Mouse (Mus musculus) left cerebral cortex, postnatal 25 days (tissue): Measurements from ENCODE around the gene Ppp1r12b. TPM values are rescaled to one million over a fixed set of nuclear protein-coding genes. Genes with fewer than 3 reads are reported as not detected.

Source experiments
- DNase-seq, 2 experiments: peaks; one replicate each; pipeline ENCODE4 v3.0.0; 2022; ENCODE audit warnings: low spot score in 2 of 2, mixed read lengths in 1 of 2
- intact Hi-C: fragments of 180-260 bp; cut with DNase I; formaldehyde crosslinking; loops from one replicate; pipeline ENCODE4 v1.15.1; 2025
- total RNA-seq, 2 experiments: library from RNA; stranded (reverse); gene quantifications; 2 replicates each; pipeline ENCODE4 v1.2.3; 2021

The Ppp1r12b gene
- total RNA-seq, 2 experiments from 2014 or later = 79.1 to 81.7 TPM

DNA sequence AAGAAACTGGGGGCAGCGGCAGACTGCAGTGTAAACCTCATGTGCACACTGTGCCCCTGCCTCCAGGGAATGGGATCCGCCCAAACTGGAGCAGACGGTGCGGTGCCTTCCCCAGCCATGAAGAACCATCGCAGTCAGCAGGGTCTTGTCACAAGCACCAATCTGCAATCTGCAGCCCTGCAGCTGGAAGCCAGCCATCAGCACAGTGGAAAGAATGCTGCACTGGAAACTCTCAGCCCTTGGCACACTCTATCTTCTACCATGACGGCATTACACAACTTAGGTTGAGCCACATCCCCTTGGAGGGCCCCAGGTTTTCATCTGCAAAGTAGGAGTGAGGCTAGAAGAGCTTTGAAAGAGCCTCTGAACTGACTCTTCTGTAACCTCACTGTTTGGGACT is 139.1 kb downstream of the Ppp1r12b start:
- DNase-seq = no peak
- intact Hi-C loops = no loop called here

DNA sequence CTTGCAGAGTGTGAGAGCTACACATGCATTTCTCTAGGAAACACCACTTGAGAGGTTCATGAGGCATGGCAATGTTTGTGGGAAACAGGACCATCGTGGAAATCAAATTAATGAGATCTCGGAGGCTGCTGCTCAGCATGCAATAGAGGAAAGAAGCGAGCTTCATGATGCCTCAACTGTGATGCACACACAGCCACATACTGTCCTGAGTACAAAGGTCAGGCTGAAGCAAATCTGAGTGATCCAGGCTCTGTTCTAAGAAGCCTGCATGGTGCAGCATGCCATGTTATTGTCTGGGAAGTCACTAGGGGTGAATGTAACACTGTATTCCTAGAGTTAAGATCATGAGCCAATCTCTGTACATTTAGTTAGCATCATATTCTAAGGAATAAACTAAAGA is 140.0 kb downstream of the Ppp1r12b start:
- DNase-seq = no peak
- intact Hi-C loops = no loop called here

DNA sequence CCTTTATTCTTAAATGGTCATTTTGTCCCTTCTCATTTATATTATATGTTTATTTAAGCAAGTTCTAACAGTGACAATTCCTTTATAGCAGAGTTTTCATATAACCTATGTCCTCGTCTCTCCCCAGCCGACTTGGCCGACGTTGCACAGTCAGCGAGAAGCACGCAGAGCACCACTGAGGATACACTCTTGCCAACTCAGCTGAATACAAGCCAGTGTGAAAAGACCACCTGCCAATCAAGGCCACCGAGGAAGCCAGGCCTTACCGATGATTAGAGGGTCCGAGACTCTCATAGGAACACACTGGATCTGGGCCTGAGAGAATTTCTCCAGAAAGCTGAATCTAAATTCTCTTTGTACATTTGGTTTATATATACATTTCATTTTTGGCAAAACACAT is 150.3 kb downstream of the Ppp1r12b start:
- intact Hi-C loops = no loop called here
- no peak for DNase-seq

DNA sequence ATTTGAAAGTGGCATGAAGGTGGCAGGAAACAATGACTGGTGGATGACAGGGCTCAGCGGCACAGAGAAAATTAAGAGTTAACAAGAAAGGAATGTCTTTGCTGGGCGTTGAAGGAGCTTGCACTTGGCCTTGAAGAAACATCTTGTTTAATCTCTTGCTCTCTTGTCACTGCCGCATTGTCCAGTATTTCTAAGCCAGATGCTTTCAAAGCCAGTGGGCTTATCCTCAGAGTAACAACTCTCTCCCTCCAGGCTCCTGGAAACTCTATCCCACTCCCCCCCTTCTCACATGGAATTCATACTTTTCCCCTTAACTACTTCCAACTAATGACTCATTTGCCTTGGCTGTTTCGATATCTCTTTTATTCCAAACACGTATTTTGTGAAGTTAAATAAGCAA is 151.4 kb downstream of the Ppp1r12b start:
- intact Hi-C loops = no loop called here
- DNase-seq = no peak

DNA sequence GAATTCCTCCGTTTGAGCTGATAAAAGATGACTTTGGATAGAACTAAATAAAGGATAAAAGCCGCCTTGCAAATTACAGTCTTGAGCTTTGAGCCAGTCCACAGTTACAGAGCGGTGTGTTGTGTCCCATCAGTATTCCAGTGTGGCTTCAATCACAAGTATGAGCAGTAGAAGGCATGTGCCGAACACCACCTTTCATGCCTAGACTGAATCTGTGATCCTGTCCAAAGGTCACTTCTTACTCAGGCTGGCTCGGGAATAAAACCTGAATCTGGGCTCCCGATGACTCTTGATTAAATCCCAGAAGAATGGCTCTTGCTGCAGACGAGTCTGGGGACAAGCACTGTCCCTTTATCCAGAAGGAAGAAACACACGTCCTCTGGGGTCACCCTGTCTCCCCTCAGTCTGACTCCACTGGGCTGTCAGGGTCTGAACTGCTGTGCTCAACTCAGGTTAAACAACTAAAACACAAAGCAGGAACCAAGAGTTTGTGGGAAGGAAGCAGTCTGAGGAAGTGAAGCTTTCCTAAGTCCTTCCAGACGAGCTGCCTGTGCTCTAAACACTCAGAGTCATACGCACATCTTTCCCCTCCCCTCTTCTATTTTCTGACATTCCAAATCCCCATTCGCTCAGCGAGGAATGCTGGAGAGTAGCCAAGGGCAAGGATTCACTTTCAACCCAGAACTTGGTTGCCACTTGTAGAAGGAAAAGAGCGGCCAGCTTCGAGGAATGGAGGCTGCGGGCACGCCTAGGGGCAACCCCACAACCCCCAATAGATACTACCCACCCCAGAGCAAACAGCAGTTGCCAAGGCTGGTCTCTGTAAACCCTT is 152.2 kb downstream of the Ppp1r12b start:
- DNase-seq = no peak
- intact Hi-C loops = no loop called here

DNA sequence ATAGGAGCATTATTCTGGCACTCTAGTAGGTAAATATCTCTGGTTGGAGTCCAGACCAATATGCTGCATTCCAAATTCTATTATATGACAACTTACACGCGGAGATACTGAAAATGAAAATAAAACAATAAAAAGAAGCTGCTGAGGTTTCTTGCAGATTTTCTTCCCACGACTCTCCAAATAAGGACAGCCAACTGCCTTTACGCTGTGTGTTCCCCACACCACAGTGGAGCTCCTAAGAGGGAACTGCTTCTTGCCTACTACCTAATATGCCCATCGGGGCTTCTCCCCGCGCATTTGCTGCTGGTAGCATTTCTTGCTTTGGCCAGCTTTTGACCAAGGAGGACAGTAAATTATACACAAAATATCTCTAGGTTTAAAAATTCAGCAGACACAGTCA is 154.0 kb downstream of the Ppp1r12b start:
- intact Hi-C loops = no loop called here
- DNase-seq = no peak

DNA sequence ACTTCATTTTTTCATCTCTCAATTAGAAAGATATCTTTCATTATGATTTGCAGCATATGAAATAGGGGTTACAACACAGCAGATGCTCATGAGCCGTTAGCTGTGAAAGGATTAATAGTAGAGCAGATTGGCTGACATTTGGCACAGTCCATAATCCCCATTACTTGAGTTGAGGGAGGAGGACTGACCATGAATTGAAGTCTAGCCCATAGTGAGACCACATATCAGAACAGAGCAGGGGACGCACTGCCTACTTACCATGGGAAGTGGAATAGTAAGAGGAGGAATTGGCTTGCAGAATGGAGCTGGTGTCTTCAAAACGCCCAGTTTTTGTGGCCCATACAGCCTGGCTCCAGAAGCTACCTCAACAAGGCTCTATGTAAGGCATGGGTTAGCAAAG is 159.2 kb downstream of the Ppp1r12b start:
- no peak for DNase-seq
- intact Hi-C loops = no loop called here

DNA sequence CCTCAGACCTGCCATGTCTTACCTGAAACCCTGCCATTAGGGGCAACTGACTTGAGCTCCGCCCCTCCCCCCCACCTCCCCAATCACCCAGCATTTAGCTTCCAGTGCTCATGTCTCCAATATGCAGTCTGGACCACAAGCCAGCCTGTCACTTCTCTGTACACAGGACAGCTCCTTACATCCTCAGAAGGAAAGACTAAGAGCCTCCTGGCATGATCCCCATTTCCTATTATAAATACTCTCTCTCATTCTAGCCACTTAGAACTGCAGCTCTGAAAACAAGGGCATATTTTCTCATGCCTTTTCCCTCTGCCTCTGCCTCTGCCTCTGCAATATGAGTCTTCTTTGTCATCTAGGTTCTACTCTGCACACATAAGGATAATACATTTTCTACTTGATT is 159.7 kb downstream of the Ppp1r12b start:
- intact Hi-C loops = no loop called here
- peak in 1 of 2 experiments; percentile 33 for DNase-seq

DNA sequence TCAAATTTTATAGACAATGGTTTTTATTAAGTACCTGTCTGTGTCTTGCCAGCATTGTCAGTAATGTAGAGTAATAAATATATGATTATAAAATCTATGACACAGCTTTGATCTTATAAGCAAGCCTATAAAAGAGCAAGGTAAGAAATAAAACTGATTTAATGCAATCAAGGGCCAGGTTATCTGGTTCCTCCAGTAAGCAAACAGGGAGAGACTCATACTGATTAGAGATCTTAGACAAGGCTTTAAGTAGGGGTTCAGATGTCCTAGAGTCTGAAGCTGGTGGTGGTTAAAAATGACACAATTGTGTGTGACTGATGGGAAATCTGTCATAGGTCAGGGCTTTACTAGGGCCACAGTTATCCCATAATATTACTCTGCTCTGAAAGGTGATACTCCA is 164.3 kb downstream of the Ppp1r12b start:
- DNase-seq = no peak

DNA sequence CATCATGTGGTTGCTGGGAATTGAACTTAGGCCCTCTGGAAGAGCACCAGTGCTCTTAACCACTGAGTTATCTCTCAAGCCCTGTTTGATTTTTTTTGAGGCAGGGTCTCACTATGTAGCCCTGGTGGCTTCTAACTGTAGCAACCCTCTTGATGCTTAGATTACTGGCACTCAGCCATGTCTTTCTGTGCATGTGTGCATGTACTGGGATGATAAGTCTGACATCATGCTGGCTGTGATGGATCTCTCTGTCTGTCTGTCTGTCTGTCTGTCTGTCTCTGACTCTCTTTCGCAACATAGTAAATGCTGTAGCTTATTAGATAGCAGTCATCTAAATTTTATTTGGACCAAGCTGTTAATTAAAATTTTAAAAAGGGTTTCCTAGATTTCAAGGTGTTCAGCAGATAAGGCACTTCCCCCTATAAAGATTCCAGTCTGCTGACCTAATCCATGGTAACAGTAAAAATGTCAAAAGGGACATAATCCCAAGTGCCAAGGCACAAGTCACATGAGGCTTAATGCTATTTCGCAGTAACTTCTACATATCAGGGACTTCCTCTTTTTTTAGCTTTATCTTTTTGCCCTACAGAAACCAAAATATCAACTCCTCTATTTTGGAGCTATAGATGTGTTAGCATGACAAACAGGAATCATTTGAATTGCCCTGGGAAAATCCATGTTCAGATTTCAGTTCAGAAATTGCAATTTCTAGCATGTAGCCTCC is 164.9 kb downstream of the Ppp1r12b start:
- DNase-seq = no peak
- intact Hi-C loops = no loop called here

More for the DNA sequence above, 164.3 kb downstream of the Ppp1r12b start:
- intact Hi-C loops = no loop called here

DNA sequence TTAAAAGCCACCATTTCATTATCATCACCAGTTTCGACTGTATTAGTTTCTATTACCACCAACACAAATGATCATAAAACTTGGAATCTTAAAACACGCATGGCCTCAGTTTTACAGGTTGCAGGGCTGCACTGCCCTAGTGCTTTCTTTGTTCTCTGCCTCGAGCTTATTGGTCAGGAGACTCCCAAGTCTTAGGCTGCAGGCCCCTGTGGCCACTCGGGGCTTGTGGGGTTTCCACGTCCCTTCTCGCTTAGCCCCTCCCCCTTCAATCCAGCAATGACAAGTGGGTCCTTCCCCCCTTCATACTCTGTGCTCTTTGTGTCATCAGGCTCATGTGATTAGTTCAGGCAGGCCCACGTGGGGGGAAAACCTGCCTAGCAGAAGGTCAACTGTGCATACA is 167.6 kb downstream of the Ppp1r12b start:
- intact Hi-C loops = no loop called here
- no peak for DNase-seq

DNA sequence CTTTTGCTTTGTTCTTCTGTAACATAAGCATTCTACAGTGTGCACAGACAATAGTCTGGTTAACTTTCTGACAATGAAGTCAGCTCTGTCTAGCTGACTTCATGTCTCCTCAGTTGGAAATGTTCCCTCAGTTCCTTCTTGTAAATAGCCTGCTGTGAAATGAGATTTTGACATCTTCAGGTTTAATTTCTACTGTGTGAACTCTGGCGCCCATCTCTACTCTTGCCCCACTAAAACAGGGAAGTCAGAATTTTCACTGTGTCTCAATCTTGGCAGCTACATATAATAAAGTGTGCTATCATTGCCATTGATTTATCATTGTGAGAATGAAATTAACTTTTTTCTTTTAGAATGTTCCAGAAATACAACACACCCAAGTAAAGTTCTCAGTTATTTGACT is 170.8 kb downstream of the Ppp1r12b start:
- intact Hi-C loops = no loop called here
- DNase-seq = no peak

DNA sequence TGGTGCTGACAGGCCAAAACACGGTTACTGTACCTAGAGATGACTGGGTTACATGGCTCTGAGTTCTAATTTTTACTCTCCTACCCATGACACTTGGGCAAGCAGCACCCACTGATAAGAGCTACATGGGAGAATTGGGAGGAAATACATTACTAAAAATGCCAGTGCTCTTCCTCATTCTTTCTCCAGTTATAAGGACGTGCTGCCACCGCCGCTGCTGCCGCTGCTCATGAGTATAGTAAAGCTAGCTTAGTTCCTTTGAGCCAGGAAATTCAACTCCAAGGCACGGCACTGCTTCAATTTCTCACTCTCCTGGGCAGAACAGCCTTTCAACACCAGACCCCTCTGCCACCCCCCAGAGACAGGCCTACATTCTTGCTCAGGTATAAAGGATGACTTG is 171.3 kb downstream of the Ppp1r12b start:
- DNase-seq = no peak
- intact Hi-C loops = no loop called here

DNA sequence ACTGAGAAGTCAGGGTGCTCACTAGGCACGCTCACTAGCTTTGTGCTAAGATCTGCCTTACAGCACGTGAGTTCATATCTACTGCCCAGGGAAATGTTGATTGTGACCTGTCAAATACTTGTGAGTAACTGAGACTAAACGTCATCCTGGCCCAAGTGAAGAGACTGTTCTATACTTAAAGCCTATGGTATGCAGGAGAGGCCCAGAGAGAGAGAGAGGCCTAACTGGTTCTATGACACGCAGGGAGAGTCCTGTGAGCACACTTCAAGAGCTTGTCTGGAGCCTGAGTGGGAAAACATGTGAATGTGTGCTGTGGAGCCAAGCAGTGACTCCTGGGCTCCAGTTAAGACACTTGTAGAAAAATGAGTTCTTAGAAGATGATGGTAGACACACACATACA is 171.8 kb downstream of the Ppp1r12b start:
- no peak for DNase-seq
- intact Hi-C loops = no loop called here

DNA sequence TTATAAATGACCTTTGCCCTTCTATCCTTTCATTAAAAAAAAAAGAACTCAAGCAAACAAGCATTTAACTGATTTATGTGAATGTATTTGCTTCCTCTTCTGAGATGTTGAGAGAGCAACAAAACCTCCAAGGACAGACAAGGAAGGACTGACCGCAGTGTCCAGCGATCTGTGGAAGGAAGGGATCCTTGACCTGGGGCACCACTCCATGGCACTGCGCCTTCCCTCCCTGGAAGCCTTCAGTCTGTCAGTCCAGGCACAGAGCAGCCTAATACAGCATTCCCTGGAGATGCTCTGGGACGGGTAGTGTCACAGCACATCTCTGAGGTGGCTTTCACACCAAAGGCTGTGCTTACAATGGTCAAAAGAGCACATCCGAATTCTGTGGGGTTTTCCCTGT is 172.9 kb downstream of the Ppp1r12b start:
- no peak for DNase-seq
- intact Hi-C loops = no loop called here

DNA sequence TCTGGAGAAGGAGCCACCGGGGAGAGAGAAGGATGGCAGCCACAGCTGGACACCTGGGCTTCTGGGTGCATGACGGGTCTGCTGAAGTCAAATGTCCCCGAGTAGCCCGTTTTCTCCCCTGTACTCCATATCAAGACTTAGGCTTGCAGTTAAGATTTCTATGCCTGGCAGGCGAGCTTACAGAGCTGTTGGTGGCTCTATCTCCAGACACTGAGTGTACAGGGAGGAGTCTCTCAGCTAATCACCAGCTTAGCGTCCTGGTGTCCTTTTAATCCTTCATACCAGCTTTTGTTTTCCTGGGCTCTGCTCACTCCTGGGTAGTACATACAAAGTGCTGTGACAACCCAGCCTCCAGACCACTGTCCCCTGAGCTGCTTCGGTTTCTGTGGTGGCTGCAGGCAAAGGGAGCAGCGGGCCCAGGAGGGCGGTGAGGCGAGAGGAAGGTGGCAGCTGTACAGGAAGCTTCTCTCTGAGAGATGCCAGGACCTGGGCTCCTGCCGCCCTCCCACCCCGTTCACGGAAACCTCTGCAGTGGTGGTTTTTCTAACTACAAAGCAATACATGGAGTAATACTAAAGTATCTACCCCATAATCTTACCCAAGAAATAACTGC is 177.7 kb downstream of the Ppp1r12b start:
- intact Hi-C loops = no loop called here
- DNase-seq = no peak

DNA sequence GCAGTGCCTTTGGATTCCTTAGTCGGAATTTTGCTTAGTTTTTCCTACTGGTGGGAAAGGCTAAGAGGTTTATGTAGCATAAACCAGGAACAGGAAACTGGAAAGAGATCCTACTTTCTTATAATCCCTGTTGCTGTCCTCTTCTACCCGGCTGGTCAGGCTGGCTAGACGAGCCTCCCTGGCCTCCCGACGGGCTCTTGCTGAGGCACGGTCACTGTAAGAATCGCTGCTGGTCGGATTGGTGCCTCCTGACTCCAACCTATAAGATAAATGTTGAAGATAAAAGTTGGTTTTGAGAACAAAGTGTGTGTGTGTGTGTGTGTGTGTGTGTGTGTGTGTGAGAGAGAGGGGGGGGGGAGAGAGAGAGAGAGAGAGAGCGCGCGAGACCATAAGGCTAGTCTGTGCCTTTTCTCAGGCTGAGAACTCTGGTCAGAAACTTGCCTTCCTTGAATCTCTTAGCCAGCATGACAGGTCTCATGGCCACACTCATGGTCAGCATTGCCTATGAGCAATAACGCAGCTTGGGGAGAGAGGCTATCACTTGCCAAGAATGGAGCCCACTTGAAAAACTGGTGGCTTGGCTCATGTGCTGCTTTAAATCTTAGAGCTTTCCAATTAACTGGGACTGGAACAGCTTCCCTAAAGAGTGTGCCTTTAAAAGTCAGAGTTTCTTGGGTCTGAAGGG is 178.4 kb downstream of the Ppp1r12b start:
- no peak for DNase-seq
- intact Hi-C loops = no loop called here

DNA sequence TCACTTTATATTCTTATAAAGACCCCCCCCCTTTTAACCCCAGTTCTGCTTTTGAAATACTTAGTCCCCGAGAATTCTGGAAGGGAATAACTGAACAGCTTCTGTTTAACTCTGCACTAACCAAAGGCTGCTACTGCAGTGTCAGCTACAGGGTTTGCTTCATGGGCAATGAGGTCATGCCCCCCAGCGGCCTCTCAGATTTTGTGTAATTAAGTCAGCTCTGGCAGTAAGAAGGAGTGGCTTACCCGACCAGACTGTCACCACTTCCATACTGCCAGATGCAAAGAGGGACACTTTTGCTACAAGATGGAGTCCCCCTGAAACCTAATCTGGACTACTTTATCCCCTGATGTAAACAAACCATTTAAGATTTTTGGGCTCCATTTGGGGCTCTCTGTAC is 180.1 kb downstream of the Ppp1r12b start:
- intact Hi-C loops = no loop called here
- DNase-seq = no peak

DNA sequence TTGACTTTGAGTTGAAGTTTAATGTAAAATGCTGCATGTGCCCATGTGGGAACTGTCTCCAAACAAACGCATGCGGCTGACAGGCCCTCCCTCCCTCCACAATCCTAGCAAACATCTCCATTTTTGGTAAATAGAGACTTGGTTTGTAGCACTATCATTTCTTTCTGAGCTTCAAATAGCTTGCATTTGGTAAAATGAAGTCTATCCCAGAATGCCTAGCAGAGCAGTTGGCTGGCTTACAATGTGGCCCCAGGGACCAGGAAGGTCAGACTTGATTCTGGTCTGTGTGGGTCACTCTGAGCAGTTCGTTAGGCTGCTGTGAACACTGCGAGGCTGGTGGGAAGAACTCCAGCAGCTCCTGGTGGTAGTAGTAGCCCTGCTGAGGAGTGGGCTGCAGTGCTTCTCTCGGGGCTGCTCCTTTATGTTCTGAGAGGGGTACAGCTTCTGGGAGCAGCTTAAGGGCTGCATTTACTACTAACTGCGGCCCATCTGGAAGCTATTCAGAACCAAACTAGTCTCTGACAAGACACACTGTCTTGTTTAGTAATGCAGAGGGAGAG is 180.9 kb downstream of the Ppp1r12b start:
- no peak for DNase-seq
- intact Hi-C loops = no loop called here

DNA sequence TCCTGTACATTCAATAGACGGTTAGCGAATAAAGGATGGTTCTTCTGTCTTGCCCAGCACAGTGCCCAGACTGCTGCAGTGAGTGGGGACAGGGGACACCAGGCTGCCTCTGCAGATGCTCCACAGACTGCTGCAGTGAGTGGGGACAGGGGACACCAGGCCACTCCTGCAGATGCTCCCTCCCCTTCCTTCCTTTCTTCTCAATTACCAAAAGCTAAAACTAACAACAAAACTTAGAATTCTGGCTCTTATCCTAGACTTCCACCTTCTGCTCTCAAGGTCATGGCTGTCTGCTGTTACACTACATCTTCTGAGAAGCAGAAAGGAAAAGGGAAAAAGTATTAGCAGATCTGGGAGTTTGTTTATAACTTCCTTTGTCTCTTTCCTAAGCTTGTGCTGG is 181.5 kb downstream of the Ppp1r12b start:
- DNase-seq = no peak
- intact Hi-C loops = no loop called here
